Comparison of ENCODE assay signal across 8 mouse cellular contexts in the genomic region with DNA sequence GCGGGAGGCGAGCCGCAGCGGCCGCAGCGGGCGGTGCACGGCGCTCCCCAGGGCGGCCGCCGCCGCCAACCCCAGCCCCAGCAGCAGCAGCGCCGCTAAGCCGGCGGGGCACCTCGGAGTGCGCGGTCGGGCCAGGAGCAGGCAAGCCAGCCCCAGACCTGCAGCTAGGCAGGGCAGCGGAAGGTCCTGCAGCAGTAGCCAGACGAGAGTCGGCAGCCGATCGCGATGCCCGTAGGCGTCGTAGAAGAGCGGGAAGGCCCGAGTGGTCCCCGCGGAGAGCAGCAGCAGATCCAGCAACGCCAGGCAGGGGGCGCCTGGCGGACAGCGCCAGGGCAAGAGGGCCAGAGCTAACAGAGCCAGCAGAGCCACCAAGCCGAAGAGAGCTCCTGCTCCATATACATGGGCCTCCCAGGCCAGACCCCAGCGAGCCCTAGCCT. TPM values are rescaled to one million over a fixed set of nuclear protein-coding genes. Genes with fewer than 3 reads are reported as not detected.
DNase-seq lines count a peak whose midpoint lies in the region; ATAC-seq lines count a peak whose summit lies in the region.

No protein-coding gene starts in this region.

- H3K27me3 ChIP-seq in megakaryocyte, embryonic 14.5 days (replicated peaks), result peaks cover 89% of the 10 kb centered on the region

- peaks cover 35% of the 10 kb centered on the region for H3K4me1 ChIP-seq in megakaryocyte, embryonic 14.5 days

- H3K4me3 ChIP-seq in megakaryocyte, embryonic 14.5 days (replicated peaks), result peak overlapping the region; percentile 91

- H3K36me3 ChIP-seq in megakaryocyte, embryonic 14.5 days (replicated peaks; ENCODE audit: low read length), result no peaks in the 10 kb centered on the region

- peak; percentile 80 for DNase-seq in gastrocnemius, postnatal 10 days
- DNase-seq in hindlimb bud, embryonic 11.5 days (ENCODE audit: extremely low spot score, low read depth, low spot score), result peak; percentile 68
- DNase-seq in left cerebral cortex, adult 8-10 months (ENCODE audit: low spot score in 2 of 2), result peak; percentile 51 to 60
- DNase-seq in right cerebral cortex, postnatal 10 days (ENCODE audit: low spot score in 2 of 2), result peak; percentile 80 to 83
- peak; percentile 67 to 70 for DNase-seq in urinary bladder, postnatal 36 days (ENCODE audit: low spot score in 2 of 2)

- no peaks in the 10 kb centered on the region for H3K9me3 ChIP-seq in megakaryocyte, embryonic 14.5 days

- ATAC-seq in activated CD4-positive, CD25-positive, alpha-beta regulatory T cell, adult 4 months, result peak; percentile 38
- peak; percentile 75 for ATAC-seq in common myeloid progenitor, adult 5-6 weeks (replicated peaks; ENCODE audit: low read depth, poor library complexity, severe bottlenecking)

RNA-seq across cellular contexts. Expression of gene Rbm28, which starts 6.2 kb away (rescaled TPM):
- polyA plus RNA-seq in activated CD4-positive, CD25-positive, alpha-beta regulatory T cell, adult 4 months (2017; shearing (Covaris generic)), result 10 to 100 TPM; 44.7 to 54.4 TPM
- total RNA-seq in common myeloid progenitor, adult 5-6 weeks (2017), result 58.1 and 64.1 TPM in 2 replicates
- total RNA-seq in gastrocnemius, postnatal 10 days (2021), result 10 to 100 TPM; 16.7 to 19.0 TPM
- 10 to 100 TPM; 29.5 to 37.0 (median 34.2) TPM for total RNA-seq in left cerebral cortex, adult 8-10 months (2022)
- 0.61 and 10.4 TPM in 2 replicates for polyA plus RNA-seq in megakaryocyte, embryonic 14.5 days (2012; ENCODE audit: insufficient read depth, low replicate concordance)

RNA-seq across cellular contexts. Expression of gene Prrt4, which starts 8.4 kb away (rescaled TPM):
- polyA plus RNA-seq in activated CD4-positive, CD25-positive, alpha-beta regulatory T cell, adult 4 months (2017; shearing (Covaris generic)), result not detected
- total RNA-seq in common myeloid progenitor, adult 5-6 weeks (2017), result not detected in 2 replicates
- total RNA-seq in gastrocnemius, postnatal 10 days (2021), result 1 to 10 TPM in 1 of 2 experiments, under 1 TPM in 1; 0.78 to 1.2 TPM
- total RNA-seq in left cerebral cortex, adult 8-10 months (2022), result 1 to 10 TPM; 3.8 to 4.7 (median 4.4) TPM
- polyA plus RNA-seq in megakaryocyte, embryonic 14.5 days (2012; ENCODE audit: insufficient read depth, low replicate concordance), result 36.9 and 51.1 TPM in 2 replicates

RNA-seq across cellular contexts. Expression of gene Impdh1, which starts 45.2 kb away (rescaled TPM):
- 10 to 100 TPM; 13.0 to 16.5 TPM for polyA plus RNA-seq in activated CD4-positive, CD25-positive, alpha-beta regulatory T cell, adult 4 months (2017; shearing (Covaris generic))
- 22.7 and 54.2 TPM in 2 replicates for total RNA-seq in common myeloid progenitor, adult 5-6 weeks (2017)
- total RNA-seq in gastrocnemius, postnatal 10 days (2021), result 10 to 100 TPM; 23.4 to 24.7 TPM
- total RNA-seq in left cerebral cortex, adult 8-10 months (2022), result 10 to 100 TPM; 52.5 to 72.2 (median 59.0) TPM
- 281 and 443 TPM in 2 replicates for polyA plus RNA-seq in megakaryocyte, embryonic 14.5 days (2012; ENCODE audit: insufficient read depth, low replicate concordance)

Comparison
In these comparisons a context has a peak if more than half of its experiments do, and no peak if none do; other contexts are left out.
1. Peak in every context shown above with its lines: DNase-seq, ATAC-seq and H3K4me3 ChIP-seq.